Mouse (Mus musculus) natural killer cell, adult 2 months (primary cell): ENCODE data around the gene Gsk3b.
"Not testable (repeated sequence)": the region's sequence is repeated elsewhere in the genome, so short reads cannot be mapped to it uniquely, and the experiment has no call there.

Experiments
- DNase-seq, 2 experiments: peaks; one replicate each; pipeline ENCODE4 v3.0.0; 2022; ENCODE audit warnings: low spot score in 2 of 2

Gsk3b gene

DNA sequence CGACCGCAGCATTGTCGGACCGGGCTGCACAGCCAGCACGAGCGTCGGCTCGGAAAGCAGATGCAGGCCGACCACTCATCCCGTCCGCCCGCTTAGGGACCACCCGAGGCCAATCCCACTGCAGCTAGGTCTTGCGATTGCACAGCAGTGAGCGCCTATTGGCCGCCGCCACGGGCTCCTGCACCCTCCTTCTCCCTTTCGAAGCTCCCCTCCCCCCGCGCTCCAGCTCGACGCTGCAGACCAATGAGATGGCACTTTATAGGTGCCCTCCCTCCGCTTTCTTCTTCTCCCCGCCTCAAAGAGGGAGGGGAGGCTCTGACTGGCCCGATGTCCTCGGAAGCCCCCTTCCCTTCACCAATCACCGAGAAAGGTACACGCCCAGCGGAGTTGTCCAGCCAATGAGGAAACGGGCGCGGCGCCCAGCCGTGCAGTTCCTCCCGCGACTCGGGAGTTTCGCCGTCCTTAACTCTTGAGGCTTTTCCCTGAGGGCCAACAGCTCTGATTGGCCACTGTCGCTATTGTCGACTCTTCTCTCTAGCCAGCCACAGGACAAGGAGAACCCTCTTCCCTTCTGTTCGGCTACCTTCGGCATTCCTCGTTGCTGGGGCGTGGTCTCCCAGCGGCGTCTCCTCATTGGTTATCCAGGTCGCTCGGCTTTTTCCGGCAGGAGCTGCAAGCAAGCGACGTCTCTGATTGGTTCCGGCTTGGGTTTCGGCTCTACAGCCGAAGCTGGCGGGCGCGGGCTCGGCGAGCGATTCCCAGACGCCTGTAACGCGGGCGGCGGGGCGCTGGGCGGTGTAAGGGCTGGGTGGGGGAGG lies at the start of gene Gsk3b:
Gsk3b (plus strand) TSS at position 373 of the 818 bp plus-strand sequence.
- peak; percentile 99 for DNase-seq

DNA sequence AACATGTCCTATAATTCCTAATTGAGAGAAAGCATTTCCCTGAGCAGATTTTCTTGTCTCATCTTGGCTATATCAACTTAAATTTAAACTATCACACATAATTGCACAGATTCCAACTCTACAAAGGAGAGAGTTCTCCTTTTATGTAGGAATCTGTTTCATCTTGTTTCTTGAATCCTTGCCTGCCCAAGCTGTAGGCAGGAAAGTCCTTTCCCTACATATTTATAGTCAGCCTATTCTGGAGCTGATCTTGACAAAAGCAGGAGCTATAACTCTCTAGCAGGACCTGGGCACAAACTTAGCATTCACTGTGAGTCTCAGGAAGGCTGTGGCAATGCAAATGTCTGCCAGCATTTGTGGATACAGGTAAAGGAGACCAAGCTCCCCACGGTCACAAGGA lies 46.6 kb upstream of the Gsk3b start:
- DNase-seq: no peak

DNA sequence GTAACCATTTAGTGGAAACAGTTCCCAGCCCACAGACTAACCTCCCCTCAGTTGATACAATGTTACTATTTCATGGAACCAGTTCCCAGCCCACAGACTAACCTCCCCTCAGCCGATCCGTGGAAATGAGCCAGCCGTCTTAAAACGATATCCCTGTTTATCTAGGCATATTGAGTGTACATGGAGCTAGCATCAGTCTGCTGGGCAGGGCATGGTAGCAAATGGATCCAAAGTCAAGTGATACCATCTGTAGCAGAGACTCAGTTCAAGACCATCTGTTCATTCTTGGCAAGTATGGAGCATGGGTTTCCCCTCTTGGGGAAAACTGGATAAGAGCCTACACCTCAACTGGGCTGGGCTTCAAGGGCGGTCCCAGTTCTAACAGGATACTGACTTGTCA lies 44.2 kb upstream of the Gsk3b start:
- no peak for DNase-seq

DNA sequence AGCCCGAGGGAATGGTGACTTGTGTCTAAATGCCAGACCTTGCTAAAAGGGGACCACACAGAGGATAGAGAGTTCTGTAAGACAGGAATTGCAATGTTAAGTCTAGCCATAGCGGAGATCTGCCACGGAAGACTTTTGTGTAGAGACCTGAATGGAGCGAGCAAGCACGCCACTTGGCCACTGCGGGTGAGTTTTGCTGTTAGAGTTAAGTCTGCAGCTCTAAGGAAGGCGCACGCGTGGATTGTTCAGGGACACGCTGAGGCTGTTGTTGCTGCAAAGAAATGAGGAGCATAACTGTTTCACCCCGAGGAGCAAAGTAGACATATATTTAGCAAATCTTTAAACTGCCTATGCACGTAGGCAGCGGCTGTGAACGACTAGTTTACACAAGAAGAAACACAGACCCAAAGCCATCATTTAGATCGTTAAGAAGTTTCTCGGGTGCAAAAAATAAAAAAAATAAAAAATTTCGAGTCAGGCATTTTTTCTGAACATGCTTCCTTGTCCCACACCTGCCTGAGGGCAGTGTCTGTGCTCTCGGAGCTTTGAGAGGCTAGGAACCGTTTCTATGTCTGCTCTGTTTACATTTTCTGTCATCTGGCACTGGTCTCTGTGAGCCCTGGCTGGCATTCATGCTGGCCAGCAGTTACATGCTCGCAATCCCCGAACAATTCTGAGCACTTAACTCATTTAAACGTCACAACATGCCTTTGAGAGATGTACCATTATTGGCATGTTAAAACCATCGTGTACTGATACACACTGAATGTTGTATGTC lies 40.8 kb upstream of the Gsk3b start:
- no peak for DNase-seq

DNA sequence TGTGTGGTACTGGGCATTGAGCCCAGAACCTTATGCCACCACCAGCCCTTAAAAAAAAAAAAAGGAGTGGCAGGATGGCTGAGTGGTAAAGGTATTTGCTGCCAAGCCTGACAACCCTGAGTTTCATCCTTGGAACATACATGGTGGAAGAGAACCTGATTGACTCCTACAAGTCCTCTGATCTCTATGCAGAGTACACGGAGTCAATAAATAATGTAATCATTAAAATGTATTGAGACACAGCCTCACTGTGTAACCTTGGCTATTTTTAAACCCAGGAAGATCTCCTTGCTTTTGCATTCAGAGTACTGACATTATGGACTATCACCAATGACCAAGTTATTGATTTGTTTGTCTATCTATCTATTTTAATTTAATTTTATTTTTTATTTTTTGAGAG lies 30.9 kb upstream of the Gsk3b start:
- no peak for DNase-seq

DNA sequence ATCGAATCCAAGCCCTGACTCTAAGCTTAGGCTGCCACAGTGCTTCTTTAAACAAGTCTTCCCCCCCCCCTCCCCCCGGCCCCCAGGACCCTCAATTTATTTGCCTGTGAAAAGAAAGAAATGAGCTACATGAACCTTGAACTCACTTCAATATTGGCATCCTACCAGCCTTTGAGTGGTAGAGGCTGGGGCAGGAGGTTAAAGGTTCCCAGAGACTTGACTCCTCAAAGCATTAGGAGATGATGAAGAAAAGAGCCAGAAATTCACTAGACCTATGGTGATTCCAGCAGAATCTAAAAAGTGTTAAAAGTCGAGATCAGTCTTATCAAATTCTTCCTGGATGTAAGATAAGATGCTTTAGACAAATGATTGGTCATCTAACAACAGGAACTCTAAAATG lies 30.0 kb upstream of the Gsk3b start:
- no peak for DNase-seq

DNA sequence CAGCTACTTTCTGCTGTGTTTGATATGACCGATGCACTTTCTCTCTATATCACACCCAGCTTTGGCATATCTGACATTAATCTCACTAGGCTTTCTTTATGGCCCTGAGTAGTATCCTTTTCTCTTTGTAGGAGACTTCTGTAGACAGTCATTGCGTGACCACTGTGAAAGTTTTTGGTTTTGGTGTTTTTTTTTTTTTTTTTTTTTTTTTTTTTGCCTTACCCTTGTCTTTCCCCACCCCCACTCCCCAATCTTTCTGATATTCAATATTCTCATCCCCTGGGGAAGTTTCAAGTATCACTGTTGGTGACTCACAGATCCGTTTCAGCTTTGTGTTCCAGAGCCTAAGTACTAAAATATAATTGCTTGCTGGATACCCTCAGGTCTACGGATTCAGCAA lies 29.2 kb upstream of the Gsk3b start:
- DNase-seq: no peak

DNA sequence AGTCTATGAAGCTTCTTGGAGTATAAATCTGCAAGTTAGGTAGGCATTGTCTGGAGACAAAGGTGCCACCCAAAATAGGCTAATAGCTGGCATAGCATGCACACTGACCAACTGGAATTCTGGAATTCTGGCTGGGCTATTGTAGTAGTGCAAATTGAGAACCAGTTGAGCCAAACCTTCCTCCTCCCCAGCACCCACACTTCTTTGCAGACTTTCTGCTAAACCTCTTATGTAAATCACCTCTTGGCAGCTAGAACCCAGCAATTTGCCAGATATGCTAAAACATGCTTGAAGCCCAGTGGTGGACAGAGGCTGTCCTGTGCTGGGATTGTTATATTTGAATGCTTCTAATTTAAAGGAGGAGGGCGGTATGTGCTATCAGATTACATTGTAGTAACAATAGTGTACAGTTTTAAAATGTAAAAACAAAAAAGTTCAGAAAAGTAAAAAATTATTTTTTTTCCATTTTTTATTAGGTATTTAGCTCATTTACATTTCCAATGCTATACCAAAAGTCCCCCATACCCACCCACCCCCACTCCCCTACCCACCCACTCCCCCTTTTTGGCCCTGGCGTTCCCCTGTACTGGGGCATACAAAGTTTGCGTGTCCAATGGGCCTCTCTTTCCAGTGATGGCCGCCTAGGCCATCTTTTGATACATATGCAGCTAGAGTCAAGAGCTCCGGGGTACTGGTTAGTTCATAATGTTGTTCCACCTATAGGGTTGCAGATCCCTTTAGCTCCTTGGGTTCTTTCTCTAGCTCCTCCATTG lies 14.8 kb upstream of the Gsk3b start:
- DNase-seq: not testable (repeated sequence)

DNA sequence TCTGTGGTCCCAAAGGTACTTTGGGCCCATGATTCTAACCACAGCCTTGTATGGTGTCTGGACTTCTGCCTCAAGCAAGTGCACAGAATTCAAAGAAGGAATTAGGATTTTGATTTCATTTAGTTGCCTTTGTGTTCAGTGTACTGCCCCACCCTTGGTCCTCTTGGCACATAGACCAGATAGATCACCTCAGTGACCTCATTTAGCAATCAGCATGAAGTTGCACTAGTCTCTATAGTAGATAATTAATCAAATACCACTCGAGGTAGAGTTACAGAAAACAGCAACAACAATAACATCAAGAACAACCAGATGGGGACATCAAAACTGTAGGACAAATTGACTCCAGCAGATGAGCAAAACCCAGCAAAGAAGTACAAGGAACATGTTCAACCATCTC lies 8.6 kb upstream of the Gsk3b start:
- no peak for DNase-seq

DNA sequence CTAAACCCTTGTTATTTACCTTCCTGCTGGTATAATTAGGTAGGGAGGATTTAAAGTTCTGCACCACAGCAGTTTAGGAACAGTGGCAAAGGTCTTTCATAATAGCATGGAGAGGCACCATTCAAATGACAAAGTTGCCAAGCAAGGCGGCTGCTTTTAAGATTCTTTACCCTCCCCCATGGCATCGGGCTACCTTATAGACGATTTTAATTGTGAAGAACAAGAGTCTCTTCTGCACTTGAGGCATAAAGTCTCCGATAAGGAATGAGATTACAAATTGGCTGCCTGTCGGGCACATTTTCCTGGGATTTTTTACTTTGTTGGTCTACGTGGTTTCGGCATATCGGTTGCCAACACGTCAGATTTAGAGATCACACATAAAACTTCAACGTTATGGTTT lies 1.6 kb upstream of the Gsk3b start:
- DNase-seq: no peak

DNA sequence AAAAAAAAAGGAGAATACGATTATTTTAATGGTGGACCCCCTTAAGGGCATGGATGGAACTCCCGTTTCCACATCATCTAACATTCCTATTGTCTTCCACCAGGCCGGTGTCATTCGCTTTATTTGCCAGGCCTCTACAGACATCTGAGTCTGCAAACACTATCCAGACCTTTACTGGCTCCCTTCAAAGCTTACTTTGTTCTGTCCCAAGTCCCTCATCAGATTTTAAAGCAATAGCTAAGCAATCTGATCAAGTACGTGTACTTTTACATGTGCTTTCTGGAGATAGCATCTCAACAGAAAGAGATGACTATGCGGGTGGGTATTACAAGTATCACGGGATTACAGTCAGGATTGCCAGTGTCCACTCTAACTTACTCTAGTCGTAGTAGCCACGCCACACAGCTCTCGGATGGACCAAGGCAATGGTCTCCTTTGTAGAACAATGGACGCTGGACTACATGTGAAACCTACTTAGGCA lies 1.1 kb upstream of the Gsk3b start:
- DNase-seq: no peak

DNA sequence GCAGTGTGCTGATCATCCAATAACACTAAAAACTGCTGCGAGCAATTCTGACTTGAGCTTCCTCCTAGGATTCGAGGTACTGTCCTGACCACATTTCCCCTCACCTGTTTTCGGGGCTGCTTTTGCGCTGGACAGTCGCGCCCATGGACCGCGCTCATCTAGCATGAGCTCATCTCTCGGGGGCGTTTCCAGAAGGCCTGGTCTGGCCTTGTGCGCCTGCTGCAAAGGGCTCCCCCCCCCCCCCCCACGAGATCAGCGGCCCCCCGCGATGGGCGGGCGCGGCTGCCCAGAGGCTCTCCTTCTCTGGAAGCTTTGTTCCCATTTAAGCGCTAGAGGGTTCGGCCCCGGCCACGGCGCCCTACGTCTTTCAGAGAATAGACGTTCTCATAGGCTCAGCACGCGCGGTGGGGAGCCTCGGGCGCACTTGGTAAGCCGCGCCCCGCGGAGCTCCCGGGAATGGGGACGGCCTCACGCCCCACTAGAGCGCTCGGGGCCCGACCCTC lies 624 bp upstream of the Gsk3b start:
- no peak for DNase-seq

DNA sequence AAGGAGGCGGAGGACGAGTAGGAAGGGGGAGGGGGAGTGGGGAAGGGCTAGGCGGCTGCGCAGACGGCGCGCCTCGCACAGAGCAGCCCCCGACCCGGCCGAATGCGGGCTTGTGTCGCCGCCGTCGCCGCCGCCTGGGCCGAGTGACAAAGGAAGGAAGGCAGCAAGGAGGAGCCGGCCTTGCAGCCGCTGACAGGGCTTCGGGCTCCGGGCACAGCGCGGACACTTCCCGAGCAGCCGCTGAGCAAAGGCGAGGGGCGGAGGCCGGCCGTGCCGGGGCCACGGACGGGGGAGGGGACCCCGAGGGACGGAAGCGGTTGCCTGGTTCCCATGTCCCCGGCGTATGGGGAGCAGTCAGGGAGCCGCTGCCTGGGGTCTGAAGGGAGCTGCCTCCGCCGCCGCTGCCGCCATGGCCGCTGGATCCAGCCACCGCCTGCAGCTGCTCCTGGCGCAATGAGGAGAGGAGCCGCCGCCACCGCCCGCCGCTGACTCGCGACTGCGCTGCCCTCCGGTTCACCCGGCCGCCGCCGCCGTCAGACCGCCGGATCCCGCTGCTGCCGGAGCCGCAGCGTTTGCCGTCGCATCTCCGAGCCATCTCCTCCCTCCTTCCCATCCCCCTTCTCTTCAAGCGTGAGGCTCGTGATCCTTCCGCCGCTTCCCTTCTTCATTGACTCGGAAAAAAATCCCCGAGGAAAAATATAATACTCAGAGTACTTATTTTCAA lies 808 bp downstream of the Gsk3b start:
- DNase-seq: no peak

DNA sequence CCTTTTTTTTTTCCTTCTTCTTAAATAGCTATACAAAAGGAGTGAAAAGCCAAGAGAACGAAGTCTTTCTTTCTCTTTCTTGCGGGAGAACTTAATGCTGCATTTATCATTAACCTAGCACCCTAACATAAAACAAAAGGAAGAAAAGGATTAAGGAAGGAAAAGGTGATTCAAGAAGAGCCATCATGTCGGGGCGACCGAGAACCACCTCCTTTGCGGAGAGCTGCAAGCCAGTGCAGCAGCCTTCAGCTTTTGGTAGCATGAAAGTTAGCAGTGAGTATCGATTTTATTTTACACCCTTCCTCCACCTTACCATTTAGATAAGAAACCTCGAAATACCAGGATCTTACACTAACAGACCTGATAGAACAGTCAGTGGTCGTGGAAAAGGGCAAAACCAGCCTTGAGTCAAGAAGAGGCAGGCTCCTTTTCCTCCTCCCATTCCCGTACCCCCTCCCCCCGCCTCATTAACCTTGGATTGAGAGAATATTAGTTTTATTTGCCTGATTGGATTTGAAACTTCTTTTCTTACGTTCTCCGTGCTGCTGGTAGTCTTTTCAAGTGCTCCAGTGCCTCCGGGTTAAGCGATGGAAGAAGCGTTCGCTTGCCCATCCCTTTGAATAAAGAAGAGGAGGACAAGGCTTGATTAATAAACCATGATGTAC lies 1.7 kb downstream of the Gsk3b start:
- DNase-seq: no peak

DNA sequence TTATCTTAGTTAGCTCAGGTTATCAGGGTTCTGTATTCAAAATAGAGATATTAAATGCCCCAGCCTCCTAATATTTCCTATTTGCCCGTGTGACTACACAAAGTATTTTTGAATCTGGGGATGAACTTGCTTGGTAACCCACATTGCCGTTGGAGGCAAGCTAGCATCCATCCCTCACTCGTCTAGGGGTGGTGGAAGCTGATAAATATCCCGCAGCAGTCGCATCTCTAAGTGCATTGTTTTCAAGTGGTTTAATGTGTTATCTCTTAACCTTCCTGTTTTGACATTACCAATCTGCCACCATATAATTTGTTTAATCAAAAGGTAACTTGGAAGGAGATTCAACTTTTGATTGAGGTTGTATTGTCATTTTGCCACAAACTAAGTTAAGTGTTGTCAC lies 2.2 kb downstream of the Gsk3b start:
- DNase-seq: no peak

DNA sequence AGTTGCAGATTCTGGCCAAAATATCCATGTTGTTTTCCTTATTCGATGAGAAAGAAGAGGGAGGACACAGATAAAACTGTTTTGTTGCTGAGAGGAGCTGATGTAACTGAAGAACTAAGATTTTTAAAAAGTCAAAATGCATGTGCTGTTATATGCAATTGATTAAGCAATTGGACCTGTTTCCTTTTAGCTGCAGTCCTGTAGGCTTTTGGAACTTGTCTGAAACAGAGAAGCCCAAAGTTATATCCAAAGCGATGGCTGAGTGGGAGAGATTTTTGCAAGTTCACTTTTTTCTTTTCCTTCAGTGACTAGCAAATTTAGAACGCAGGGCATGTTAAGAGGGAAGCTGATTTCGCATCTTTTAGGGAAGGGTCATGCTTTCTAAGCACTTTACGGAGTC lies 2.9 kb downstream of the Gsk3b start:
- no peak for DNase-seq

DNA sequence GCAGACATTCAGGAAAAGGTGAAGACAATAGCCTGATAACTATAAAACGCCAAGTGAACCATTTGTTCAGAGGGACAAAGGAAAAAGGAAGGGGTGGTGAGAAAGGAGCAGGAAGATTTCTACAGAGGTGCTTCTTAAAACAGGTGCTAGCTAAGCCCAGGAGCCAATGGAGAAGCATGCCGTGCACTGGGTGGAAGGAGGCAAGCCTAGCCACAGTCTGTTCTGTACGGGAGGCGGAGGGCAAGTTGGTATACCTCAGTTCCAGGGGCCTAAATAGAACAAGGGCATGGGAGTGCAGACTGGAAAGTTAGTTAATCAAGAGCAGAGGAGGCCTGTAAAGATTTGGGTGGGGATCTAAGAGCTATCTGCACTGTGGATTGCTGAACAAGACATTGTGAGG lies 3.8 kb downstream of the Gsk3b start:
- DNase-seq: no peak

DNA sequence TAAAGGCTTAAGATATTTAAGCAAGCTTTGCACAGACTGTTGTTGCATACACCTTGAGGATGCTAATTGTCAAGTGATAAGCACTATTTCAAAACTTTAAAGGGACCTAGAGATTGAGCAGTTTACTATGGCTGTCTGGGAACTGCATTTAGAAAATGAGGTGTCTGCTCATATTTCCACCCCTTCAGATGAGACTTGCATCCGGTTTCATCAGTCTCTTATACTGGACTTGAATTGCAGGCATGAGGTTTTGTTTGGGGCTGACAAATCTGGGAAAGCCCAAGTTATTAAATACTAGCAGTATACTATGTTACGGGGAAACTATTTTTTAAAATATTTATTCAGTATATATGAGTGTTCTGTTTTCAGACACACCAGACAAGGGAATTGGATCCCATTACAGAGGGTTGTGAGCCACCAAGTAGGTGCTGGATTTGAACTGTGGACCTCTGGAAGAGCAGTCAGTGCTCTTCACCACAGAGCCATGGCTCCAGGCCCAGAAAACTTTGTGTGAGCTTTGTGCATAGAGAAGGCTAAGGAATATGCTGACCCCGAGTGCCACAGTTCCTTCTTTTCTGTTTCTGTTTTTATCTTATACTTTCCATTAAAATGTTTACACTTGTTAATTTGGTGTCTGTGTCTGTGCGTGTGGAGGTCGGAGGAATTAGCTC lies 6.5 kb downstream of the Gsk3b start:
- no peak for DNase-seq

DNA sequence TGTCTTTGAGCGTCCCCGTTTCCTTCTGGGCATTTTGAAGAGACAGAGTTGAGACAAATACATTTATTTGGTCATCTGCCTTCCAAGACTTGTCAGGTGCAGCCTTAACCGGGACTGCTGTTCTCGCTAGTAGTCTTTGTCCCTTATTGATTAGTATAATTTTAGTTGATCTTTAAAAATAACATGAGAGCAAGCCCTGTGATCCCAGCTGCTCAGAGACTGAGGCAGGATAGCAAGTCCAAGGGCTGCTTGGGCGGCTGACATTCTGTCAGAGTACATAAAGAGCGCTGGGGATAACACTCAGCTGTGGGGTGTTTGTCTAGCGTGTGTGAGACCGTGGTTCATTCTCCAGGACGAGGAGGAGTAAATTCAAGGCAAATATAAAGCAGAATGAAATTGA lies 8.7 kb downstream of the Gsk3b start:
- DNase-seq: no peak

DNA sequence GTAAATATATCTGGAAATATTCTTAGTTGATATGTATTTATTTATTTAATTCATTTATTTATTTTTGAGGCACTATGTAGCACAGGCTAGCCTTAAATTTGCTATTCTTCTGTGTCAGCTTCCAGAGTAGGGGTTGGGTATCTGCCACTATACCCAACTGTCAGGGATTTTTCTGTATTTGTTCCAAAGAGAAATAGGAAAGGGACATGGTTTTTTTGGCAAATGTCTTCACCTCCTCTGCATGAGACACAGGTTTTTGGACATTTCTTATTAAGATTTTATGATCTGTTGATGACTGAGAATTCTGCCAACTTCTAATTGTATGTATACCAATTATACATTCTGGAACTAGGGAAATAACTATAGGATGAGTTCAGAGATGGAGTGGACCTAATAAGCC lies 10.5 kb downstream of the Gsk3b start:
- DNase-seq: no peak
